Mouse (Mus musculus) hindbrain, embryonic 11.5 days (tissue): Measurements from ENCODE around the gene Znrf3. TPM values are rescaled to one million over a fixed set of nuclear protein-coding genes. Genes with fewer than 3 reads are reported as not detected.
A peak's percentile ranks its signal among the peaks of the same experiment; 100 is the strongest.

Source experiments
- ATAC-seq: fragments of 200-750 bp; cut with Nextera tagmentation; 2 replicates; pipeline ENCODE4 v1.8.0; 2017; ENCODE audit warnings: mild to moderate bottlenecking, moderate TSS enrichment, moderate library complexity; ENCODE audit not compliant: low FRiP score
- DNase-seq: peaks from one replicate; pipeline ENCODE4 v3.0.0-alpha.2; 2015; ENCODE audit warnings: low spot score
- H3K27ac ChIP-seq: fragments of 300-500 bp; sonication (generic); 2 replicates; pipeline ENCODE4 v1.5.1; 2014; ENCODE audit warnings: mild to moderate bottlenecking, low read depth, low read length
- H3K27me3 ChIP-seq: fragments of 300-500 bp; sonication (generic); 2 replicates; pipeline ENCODE4 v1.6.1; 2014; ENCODE audit warnings: mild to moderate bottlenecking, low read length, moderate library complexity, mixed read lengths; ENCODE audit not compliant: control insufficient read depth, insufficient read depth
- H3K36me3 ChIP-seq: fragments of 300-500 bp; sonication (generic); 2 replicates; pipeline ENCODE4 v1.6.1; 2014; ENCODE audit warnings: mild to moderate bottlenecking, low read length, moderate library complexity, mixed read lengths; ENCODE audit not compliant: control insufficient read depth, insufficient read depth
- H3K4me1 ChIP-seq: fragments of 300-500 bp; sonication (generic); replicated peaks from 2 replicates; pipeline ENCODE4 v1.6.1; 2014; ENCODE audit warnings: low read length, mixed read lengths; ENCODE audit not compliant: control insufficient read depth, insufficient read depth
- H3K4me2 ChIP-seq: fragments of 300-500 bp; sonication (generic); replicated peaks from 2 replicates; pipeline ENCODE4 v1.6.1; 2014; ENCODE audit warnings: mild to moderate bottlenecking, low read depth, low read length
- H3K4me3 ChIP-seq: fragments of 300-500 bp; sonication (generic); 2 replicates; pipeline ENCODE4 v1.5.1; 2014; ENCODE audit warnings: low read depth, low read length
- H3K9ac ChIP-seq: fragments of 300-500 bp; sonication (generic); 2 replicates; pipeline ENCODE4 v1.6.1; 2014; ENCODE audit warnings: low read depth, low read length
- H3K9me3 ChIP-seq: fragments of 300-500 bp; sonication (generic); 2 replicates; pipeline ENCODE4 v1.6.1; 2016; ENCODE audit warnings: low read length; ENCODE audit not compliant: control insufficient read depth
- WGBS: fragments of 180-500 bp; shearing (Covaris S2); extraction: QIAGEN DNeasy Blood & Tissue Kit; methylation state at CpG from one replicate; pipeline ENCODE4 v1.1.7; 2014; 5-methylcytosine and 5-hydroxymethylcytosine counted together
- polyA plus RNA-seq: library from polyadenylated mRNA; unstranded; fragments of >200 nt; fragmentation: Nextera tagmentation; extraction: Ambion mirVana; gene quantifications from 2 replicates; pipeline ENCODE4 v1.2.1, GENCODE M21; 2014

The Znrf3 gene
- polyA plus RNA-seq, 1 experiment from 2014 or later: 11.5 TPM

- Histone ChIP-seq H3K9me3 (no peaks in the 10 kb centered on the region), H3K4me2 (no peak overlapping the region), H3K4me1 (no peaks in the 10 kb centered on the region), H3K36me3 (no peaks in the 10 kb centered on the region), H3K4me3 (no peak overlapping the region), H3K9ac (no peak overlapping the region), H3K27ac (no peak overlapping the region), H3K27me3 (no peaks in the 10 kb centered on the region)
- DNase-seq (no peak), ATAC-seq (no peak)
- WGBS: 92% methylated on average over 6 of the region's 6 CpGs
These were observed 119.4 kb downstream of the Znrf3 start for GRCm38 (mm10) chr11:5325217-5325616.

- H3K27ac ChIP-seq: no peak overlapping the region
- H3K4me2 ChIP-seq: no peak overlapping the region
- no peaks in the 10 kb centered on the region for H3K4me1 ChIP-seq
- H3K9ac ChIP-seq: no peak overlapping the region
- H3K27me3 ChIP-seq: no peaks in the 10 kb centered on the region
- peak; percentile 8 for DNase-seq
- WGBS: 38% methylated on average over 2 of the region's 2 CpGs
- H3K9me3 ChIP-seq: no peaks in the 10 kb centered on the region
- no peaks in the 10 kb centered on the region for H3K36me3 ChIP-seq
- no peak for ATAC-seq
- no peak overlapping the region for H3K4me3 ChIP-seq
These were observed 120.4 kb downstream of the Znrf3 start for GRCm38 (mm10) chr11:5324296-5324695.

- 89% methylated on average over 1 of the region's 1 CpGs for WGBS
These were observed 123.0 kb downstream of the Znrf3 start for GRCm38 (mm10) chr11:5321687-5322086.

GRCm38 (mm10) chr11:5318976-5319375 is 125.7 kb downstream of the Znrf3 start:
- DNase-seq (no peak), ATAC-seq (no peak)
- H3K27me3 ChIP-seq: no peaks in the 10 kb centered on the region
- H3K36me3 ChIP-seq: no peaks in the 10 kb centered on the region
- WGBS: 62% methylated on average over 2 of the region's 2 CpGs
- H3K4me1 ChIP-seq: peaks cover 13% of the 10 kb centered on the region; the same call in 1 of the 2 replicates
- H3K27ac ChIP-seq: peak overlapping the region; percentile 69
- no peaks in the 10 kb centered on the region for H3K9me3 ChIP-seq
- H3K9ac ChIP-seq: no peak overlapping the region
- H3K4me2 ChIP-seq: no peak overlapping the region
- no peak overlapping the region for H3K4me3 ChIP-seq

More at GRCm38 (mm10) chr11:5321687-5322086, 123.0 kb downstream of the Znrf3 start:
- DNase-seq (no peak), ATAC-seq (no peak)
- Histone ChIP-seq H3K9ac (no peak overlapping the region), H3K27ac (no peak overlapping the region), H3K4me1 (peaks cover 13% of the 10 kb centered on the region; the same call in 1 of the 2 replicates), H3K4me2 (no peak overlapping the region), H3K27me3 (no peaks in the 10 kb centered on the region), H3K9me3 (no peaks in the 10 kb centered on the region), H3K4me3 (no peak overlapping the region), H3K36me3 (no peaks in the 10 kb centered on the region)

- 3% methylated on average over 8 of the region's 8 CpGs for WGBS
- ATAC-seq: peak; percentile 79
- no peaks in the 10 kb centered on the region for H3K27me3 ChIP-seq
- no peaks in the 10 kb centered on the region for H3K9me3 ChIP-seq
- H3K4me2 ChIP-seq: no peak overlapping the region
- peaks cover 13% of the 10 kb centered on the region; the same call in 1 of the 2 replicates for H3K4me1 ChIP-seq
- DNase-seq: peak; percentile 63
- peak overlapping the region; percentile 69 for H3K27ac ChIP-seq
- H3K36me3 ChIP-seq: no peaks in the 10 kb centered on the region
- no peak overlapping the region for H3K9ac ChIP-seq
- H3K4me3 ChIP-seq: no peak overlapping the region
These were observed 126.4 kb downstream of the Znrf3 start for GRCm38 (mm10) chr11:5318035-5318775.

GRCm38 (mm10) chr11:5314796-5315195 is 129.9 kb downstream of the Znrf3 start:
- ATAC-seq (no peak), DNase-seq (no peak)
- H3K4me1 ChIP-seq: peaks cover 13% of the 10 kb centered on the region; the same call in 1 of the 2 replicates
- H3K9me3 ChIP-seq: no peaks in the 10 kb centered on the region
- H3K36me3 ChIP-seq: no peaks in the 10 kb centered on the region
- no peak overlapping the region for H3K4me3 ChIP-seq
- no peak overlapping the region for H3K4me2 ChIP-seq
- no peak overlapping the region for H3K27ac ChIP-seq
- H3K9ac ChIP-seq: no peak overlapping the region
- no peaks in the 10 kb centered on the region for H3K27me3 ChIP-seq

GRCm38 (mm10) chr11:5314330-5314741 is 130.3 kb downstream of the Znrf3 start:
- WGBS: 25% methylated on average over 3 of the region's 3 CpGs
- H3K27ac ChIP-seq: no peak overlapping the region
- ATAC-seq (no peak), DNase-seq (no peak)
- H3K4me3 ChIP-seq: no peak overlapping the region
- no peaks in the 10 kb centered on the region for H3K27me3 ChIP-seq
- no peak overlapping the region for H3K4me2 ChIP-seq
- H3K36me3 ChIP-seq: no peaks in the 10 kb centered on the region
- no peaks in the 10 kb centered on the region for H3K9me3 ChIP-seq
- peaks cover 13% of the 10 kb centered on the region; the same call in 1 of the 2 replicates for H3K4me1 ChIP-seq
- no peak overlapping the region for H3K9ac ChIP-seq

GRCm38 (mm10) chr11:5307024-5307905 is 137.4 kb downstream of the Znrf3 start:
- no peak overlapping the region for H3K9ac ChIP-seq
- H3K36me3 ChIP-seq: no peaks in the 10 kb centered on the region
- ATAC-seq (no peak), DNase-seq (no peak)
- no peak overlapping the region for H3K4me2 ChIP-seq
- no peaks in the 10 kb centered on the region for H3K4me1 ChIP-seq
- H3K4me3 ChIP-seq: no peak overlapping the region
- no peaks in the 10 kb centered on the region for H3K9me3 ChIP-seq
- 89% methylated on average over 13 of the region's 13 CpGs for WGBS
- H3K27me3 ChIP-seq: no peaks in the 10 kb centered on the region
- no peak overlapping the region for H3K27ac ChIP-seq
